Mouse (Mus musculus) hindbrain, embryonic 16.5 days (tissue): ENCODE measurements around the gene Vrk3. TPM values are rescaled to one million over a fixed set of nuclear protein-coding genes. Genes with fewer than 3 reads are reported as not detected.
"Not testable (repeated sequence)": the region's sequence is repeated elsewhere in the genome, so short reads cannot be mapped to it uniquely, and the experiment has no call there.

Source experiments
- ATAC-seq: fragments of 200-750 bp; cut with Nextera tagmentation; 2 replicates; pipeline ENCODE4 v1.8.0; 2017; ENCODE audit warnings: moderate TSS enrichment, moderate library complexity
- H3K27ac ChIP-seq: fragments of 300-500 bp; sonication (generic); 2 replicates; pipeline ENCODE4 v1.5.1; 2014; ENCODE audit warnings: low read depth, mild to moderate bottlenecking, control low read depth, low read length, moderate library complexity
- H3K27me3 ChIP-seq: fragments of 300-500 bp; sonication (generic); replicated peaks from 2 replicates; pipeline ENCODE4 v1.6.1; 2014; ENCODE audit warnings: low read length; ENCODE audit not compliant: control insufficient read depth, insufficient read depth
- H3K36me3 ChIP-seq: fragments of 300-500 bp; sonication (generic); 2 replicates; pipeline ENCODE4 v1.6.1; 2014; ENCODE audit warnings: mild to moderate bottlenecking, low read length, moderate library complexity, mixed read lengths; ENCODE audit not compliant: control insufficient read depth, insufficient read depth
- H3K4me1 ChIP-seq: fragments of 300-500 bp; sonication (generic); 2 replicates; pipeline ENCODE4 v1.6.1; 2014; ENCODE audit warnings: low read depth, low read length; ENCODE audit not compliant: control insufficient read depth, insufficient read depth
- H3K4me2 ChIP-seq: fragments of 300-500 bp; sonication (generic); 2 replicates; pipeline ENCODE4 v1.6.1; 2014; ENCODE audit warnings: mild to moderate bottlenecking, low read length, control low read depth, moderate library complexity
- H3K4me3 ChIP-seq: fragments of 300-500 bp; sonication (generic); 2 replicates; pipeline ENCODE4 v1.5.1; 2014; ENCODE audit warnings: mild to moderate bottlenecking, low read length, control low read depth, moderate library complexity
- H3K9ac ChIP-seq: fragments of 300-500 bp; sonication (generic); 2 replicates; pipeline ENCODE4 v1.6.1; 2014; ENCODE audit warnings: low read depth, mild to moderate bottlenecking, control low read depth, low read length, moderate library complexity
- H3K9me3 ChIP-seq: fragments of 300-500 bp; sonication (generic); 2 replicates; pipeline ENCODE4 v1.6.1; 2014; ENCODE audit warnings: mild to moderate bottlenecking, low read length, moderate library complexity; ENCODE audit not compliant: control insufficient read depth
- WGBS: fragments of 180-500 bp; shearing (Covaris S2); extraction: QIAGEN DNeasy Blood & Tissue Kit; methylation state at CpG from one replicate; pipeline ENCODE4 v1.1.7; 2014; 5-methylcytosine and 5-hydroxymethylcytosine counted together
- polyA plus RNA-seq: library from polyadenylated mRNA; unstranded; fragments of >200 nt; fragmentation: Nextera tagmentation; extraction: Ambion mirVana; gene quantifications from 2 replicates; pipeline ENCODE4 v1.2.1, GENCODE M21; 2015

Vrk3 gene
- 31.2 and 34.0 TPM in 2 replicates for polyA plus RNA-seq

DNA sequence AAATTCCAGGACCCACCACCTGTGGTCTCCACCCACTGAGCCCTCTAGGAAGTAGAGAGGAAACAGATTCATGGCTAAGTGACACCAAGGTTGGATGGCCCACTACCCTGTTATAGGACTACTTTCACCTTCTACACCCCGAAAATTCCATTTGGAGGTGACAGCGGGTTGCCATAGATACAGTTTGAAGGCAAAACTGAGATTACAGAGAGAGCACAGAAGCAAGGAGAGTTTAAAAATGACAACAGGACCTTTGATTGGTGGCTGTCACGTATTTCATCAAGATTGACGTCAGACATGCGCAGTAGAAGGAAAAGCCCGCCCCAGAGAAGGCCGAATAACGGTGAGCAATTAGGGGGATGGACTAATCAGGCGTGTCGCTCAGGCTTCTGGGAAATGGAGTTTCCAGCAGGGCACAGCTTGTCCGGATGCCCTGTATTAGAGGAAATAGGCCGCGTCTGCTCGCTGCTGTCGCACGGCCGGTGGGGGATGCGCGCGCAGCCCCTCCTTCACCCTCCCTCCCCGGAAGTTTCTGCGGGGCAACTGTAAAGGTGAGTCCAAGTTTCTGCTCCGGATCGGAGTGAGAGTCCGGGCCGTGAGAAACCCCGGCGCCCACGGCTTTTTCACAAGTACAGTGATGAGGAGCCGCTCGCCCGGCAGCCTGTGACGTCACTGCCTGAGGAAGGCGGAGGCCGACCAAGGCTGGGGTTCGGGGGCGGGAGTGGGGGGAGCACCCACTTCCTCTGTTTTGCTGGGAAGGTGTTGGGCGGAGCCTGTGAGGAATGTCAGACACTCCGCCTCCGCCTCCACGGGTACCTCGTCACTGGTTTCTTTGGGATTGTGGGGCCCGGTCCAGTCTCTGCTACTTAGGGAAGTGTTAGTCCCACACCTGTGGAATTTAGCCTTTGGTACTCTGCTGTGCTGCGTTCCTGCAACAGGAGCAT is at the start of gene Vrk3:
Gene Vrk3 (plus strand): TSS at position 313 of the 944 bp plus-strand sequence.
- no peaks in the 10 kb centered on the region for H3K27me3 ChIP-seq
- WGBS, result under 1% methylated on average over 39 of the region's 44 CpGs
- peak; percentile 96 for ATAC-seq

DNA sequence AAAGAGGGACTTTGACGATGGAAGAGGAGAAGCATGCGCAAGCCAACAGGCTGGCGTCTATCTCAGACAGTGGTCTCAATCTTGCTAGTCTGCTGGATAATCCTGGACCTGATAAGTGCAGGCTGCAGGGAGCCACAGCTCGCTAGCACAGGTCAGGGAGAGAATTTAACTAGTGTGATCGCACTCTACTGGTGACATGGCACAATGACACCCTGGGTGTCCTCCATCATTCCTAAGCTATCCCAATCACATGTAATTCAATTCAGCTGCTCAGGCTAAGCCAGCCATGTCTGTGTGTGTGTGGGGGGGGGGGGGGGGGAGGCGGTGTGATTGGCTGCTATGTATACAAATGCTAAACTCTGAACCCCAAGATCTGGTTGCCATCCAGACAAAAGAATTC is 46.3 kb upstream of the Vrk3 start:
- Histone ChIP-seq H3K4me1 (peaks cover 7% of the 10 kb centered on the region), H3K9ac (no peak overlapping the region), H3K4me3 (no peak overlapping the region), H3K27me3 (no peaks in the 10 kb centered on the region), H3K36me3 (no peaks in the 10 kb centered on the region), H3K4me2 (no peak overlapping the region), H3K9me3 (no peaks in the 10 kb centered on the region), H3K27ac (no peak overlapping the region)
- WGBS, result 8% methylated on average over 6 of the region's 6 CpGs
- ATAC-seq, result peak; percentile 75

More for the DNA sequence above, at the start of gene Vrk3:
- Histone ChIP-seq H3K4me1 (peaks cover 12% of the 10 kb centered on the region), H3K9me3 (no peaks in the 10 kb centered on the region), H3K36me3 (peaks cover 2% of the 10 kb centered on the region; the same call in 1 of the 2 replicates), H3K4me3 (peak within 1 kb of the TSS; percentile 80), H3K4me2 (peak within 1 kb of the TSS; percentile 75), H3K27ac (peak within 1 kb of the TSS; percentile 81), H3K9ac (peak within 1 kb of the TSS; percentile 73)

DNA sequence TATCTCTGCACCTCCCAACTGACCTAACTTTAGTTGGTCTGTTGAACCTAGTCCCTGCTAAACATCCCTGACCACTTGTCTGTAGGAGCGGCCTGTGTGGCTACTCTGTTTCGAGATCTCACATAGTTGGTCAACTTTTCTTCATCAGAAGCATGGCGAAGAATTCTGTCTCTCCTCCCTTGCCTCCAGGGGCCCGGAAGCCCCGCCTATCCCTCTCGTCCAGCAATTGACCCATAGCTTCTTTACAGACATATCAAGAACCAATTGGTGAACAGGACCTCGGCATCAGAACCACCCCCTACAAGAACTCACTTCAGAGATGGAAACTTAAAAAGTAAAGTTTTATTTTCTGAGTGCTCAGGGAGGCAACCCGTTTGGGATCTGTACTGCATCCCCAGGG is 45.2 kb upstream of the Vrk3 start:
- Histone ChIP-seq H3K27me3 (no peaks in the 10 kb centered on the region), H3K36me3 (no peaks in the 10 kb centered on the region), H3K9me3 (no peaks in the 10 kb centered on the region), H3K4me3 (no peak overlapping the region), H3K27ac (no peak overlapping the region), H3K4me1 (no peaks in the 10 kb centered on the region), H3K9ac (no peak overlapping the region), H3K4me2 (no peak overlapping the region)
- 80% methylated on average over 8 of the region's 8 CpGs for WGBS
- ATAC-seq, result no peak

DNA sequence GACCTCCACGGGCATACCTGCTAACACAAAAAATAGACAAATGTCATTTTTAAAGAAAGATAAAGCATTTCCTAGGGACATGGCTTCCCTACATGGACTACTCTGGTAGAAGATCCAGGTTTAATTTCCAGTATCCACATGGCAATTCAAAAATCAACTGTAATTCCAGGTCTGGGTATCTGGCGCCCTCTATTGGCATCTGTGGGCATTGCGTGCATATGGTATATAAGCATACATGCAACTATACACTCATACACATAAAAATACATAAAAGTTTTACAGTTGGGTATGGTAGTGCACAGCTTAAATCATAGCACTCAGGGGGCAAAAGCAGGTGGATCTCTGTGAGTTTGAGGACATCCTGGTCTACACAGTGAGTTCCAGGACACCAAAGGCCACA is 43.9 kb upstream of the Vrk3 start:
- Histone ChIP-seq H3K27me3 (no peaks in the 10 kb centered on the region), H3K9me3 (no peaks in the 10 kb centered on the region), H3K4me2 (no peak overlapping the region), H3K4me3 (no peak overlapping the region), H3K27ac (no peak overlapping the region), H3K4me1 (no peaks in the 10 kb centered on the region), H3K9ac (no peak overlapping the region), H3K36me3 (no peaks in the 10 kb centered on the region)
- no peak for ATAC-seq
- 60% methylated on average over 3 of the region's 3 CpGs for WGBS

DNA sequence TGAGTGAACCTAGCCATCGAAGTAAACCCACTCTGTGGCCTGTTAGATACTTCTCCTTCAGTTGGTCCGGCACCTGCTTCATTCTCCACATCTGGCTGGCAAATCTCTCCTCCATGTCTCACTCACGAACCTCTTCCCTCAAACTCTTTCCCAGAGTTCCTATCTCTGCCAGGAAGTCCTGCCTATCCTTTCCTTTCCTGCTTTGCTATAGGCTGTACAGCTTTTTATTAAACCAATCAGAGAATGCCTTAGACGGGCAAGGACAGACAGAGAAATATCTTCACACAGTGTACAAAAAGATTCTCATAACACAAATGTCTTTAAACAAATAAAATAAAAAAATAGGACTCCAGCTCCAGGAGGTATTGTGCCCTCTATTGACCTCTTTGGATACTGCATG is 43.1 kb upstream of the Vrk3 start:
- WGBS, result 91% methylated on average over 4 of the region's 4 CpGs
- H3K9me3 ChIP-seq, result no peaks in the 10 kb centered on the region
- no peak overlapping the region for H3K9ac ChIP-seq
- H3K4me3 ChIP-seq, result no peak overlapping the region
- no peaks in the 10 kb centered on the region for H3K27me3 ChIP-seq
- H3K4me1 ChIP-seq, result no peaks in the 10 kb centered on the region
- ATAC-seq, result no peak
- H3K27ac ChIP-seq, result no peak overlapping the region
- H3K4me2 ChIP-seq, result no peak overlapping the region
- no peaks in the 10 kb centered on the region for H3K36me3 ChIP-seq

DNA sequence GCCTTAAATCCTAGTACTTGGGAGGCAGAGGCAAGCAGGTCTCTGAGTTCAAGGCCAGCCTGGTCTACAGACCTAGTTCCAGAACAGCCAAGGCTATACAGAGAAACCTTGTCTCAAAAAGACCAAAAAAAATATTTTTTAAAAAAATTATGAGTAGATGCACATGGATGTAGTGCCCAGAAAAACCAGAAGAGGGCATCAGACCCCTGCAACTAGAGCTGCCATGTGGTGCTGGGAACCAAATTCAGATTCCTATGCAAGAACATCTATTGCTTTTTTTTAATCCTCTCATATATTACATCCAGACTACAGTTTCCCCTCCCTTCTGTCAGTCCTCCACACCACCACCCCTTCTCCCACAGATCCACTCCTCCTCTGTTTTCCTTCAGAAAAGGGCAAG is 41.9 kb upstream of the Vrk3 start:
- Histone ChIP-seq H3K27me3 (no peaks in the 10 kb centered on the region), H3K27ac (no peak overlapping the region), H3K4me2 (no peak overlapping the region), H3K9ac (no peak overlapping the region), H3K4me3 (no peak overlapping the region), H3K9me3 (no peaks in the 10 kb centered on the region), H3K4me1 (no peaks in the 10 kb centered on the region), H3K36me3 (no peaks in the 10 kb centered on the region)
- no peak for ATAC-seq

DNA sequence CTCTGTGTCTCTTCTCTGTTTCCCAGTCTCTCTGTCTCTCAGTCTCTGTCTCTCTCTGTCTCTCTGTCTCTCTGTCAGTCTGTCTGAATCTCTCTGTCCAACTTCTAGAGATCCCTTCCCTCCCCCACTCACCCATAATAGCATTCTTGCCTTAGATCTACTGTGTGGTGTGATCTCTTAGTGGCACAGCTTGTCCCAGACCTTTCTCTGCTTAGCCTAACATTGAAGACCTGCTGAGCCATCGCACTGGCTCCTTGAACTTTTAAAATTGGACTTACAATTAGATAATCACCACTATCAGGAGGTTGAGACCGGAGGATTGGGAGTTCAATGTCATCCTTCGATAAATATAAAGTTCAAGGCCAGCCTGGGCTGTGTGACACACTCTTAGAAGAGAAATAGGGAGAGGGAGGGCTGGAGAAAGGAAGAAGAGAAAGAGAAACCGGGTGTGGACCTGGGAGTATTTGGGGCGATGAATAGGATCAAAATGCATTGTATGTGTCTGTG is 41.0 kb upstream of the Vrk3 start:
- Histone ChIP-seq H3K27ac (no peak overlapping the region), H3K4me2 (no peak overlapping the region), H3K4me3 (no peak overlapping the region), H3K36me3 (no peaks in the 10 kb centered on the region), H3K9ac (no peak overlapping the region), H3K27me3 (no peaks in the 10 kb centered on the region), H3K9me3 (no peaks in the 10 kb centered on the region), H3K4me1 (no peaks in the 10 kb centered on the region)
- ATAC-seq, result no peak
- 90% methylated on average over 5 of the region's 5 CpGs for WGBS

DNA sequence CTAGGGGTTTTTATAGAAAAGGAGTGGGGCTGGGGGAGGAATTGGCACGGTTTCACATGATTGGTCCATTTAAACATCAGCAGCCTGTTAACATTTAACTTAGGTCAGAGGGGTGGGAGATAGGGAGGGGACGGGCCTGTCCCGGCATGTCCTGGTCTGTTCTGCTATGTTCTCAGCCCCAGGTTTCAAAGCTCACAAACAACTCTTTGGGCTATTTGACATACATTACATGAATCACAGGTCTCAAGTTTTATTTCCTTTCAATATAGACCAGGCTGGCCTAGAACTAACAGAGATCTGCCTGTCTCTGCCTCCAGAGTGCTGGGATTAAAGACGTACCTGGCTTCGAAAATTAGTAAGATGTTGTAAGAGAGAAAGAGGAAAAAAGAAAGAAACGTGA is 40.1 kb upstream of the Vrk3 start:
- not testable (repeated sequence) for H3K4me3 ChIP-seq, H3K27me3 ChIP-seq, H3K27ac ChIP-seq, H3K9me3 ChIP-seq, H3K4me2 ChIP-seq, ATAC-seq, H3K4me1 ChIP-seq, H3K9ac ChIP-seq, H3K36me3 ChIP-seq
- 91% methylated on average over 5 of the region's 6 CpGs for WGBS

DNA sequence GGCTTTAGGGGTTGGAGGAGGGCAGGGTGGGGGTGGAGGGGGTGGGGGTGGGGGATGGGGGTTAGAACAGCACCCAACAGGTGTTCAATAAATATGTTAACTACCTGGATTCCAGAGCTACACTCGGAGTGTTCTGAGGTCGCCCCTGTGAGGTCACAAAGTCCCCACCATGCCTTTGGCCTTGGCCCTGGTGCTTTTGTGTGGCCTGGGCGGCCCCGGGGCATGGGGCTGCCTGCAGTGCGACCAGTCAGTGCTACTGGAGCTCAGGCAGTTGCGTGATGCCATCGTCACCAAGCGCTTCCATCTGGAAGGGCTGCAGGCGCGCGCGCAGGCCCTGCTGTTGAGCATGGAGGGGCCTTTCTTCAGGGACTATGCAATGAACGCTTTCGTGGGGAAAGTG is 39.6 kb upstream of the Vrk3 start, which contains the start of gene Izumo2:
Gene Izumo2 (plus strand): TSS at position 169 of the 400 bp plus-strand sequence.
- Histone ChIP-seq H3K27ac (no peak within 1 kb of the TSS), H3K9ac (no peak within 1 kb of the TSS), H3K9me3 (no peaks in the 10 kb centered on the region), H3K4me2 (no peak within 1 kb of the TSS), H3K36me3 (no peaks in the 10 kb centered on the region), H3K27me3 (no peaks in the 10 kb centered on the region), H3K4me1 (no peaks in the 10 kb centered on the region), H3K4me3 (no peak within 1 kb of the TSS)
- WGBS, result 72% methylated on average over 14 of the region's 14 CpGs
- no peak for ATAC-seq
